Mouse (Mus musculus): ENCODE measurements around the gene Pink1.

DNA sequence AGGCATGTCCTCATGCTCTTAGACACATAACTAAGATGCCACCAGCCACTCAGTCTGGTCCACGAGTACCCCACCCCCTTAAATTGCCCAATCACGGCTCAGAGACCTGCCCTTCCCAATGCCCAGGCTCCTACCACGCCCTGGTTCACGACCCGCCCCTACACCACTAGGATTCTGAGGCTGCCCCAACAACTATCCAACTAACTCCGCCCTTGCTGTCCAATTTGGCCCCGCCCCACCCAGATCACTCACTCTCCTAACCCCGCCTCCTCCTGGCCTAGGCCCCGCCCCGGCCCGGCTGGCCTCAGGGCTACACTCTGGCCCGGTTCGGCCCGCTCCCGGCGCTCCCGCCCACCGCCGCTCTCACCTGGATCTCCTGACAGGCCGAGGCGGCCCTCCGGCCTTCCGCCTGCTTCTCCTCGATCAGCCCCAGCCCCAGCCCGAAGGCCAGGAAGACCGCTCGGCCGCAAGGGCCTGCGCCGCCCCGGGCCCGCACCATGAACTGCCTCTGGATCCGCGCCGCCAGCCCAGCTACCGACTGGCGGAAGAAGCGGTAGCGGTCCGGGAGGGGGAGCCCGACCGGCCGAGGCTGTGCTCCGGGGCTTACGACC lies 536 bp downstream of the Pink1 start:
- TF ChIP-seq CTCF (IDR thresholded peaks at IDR 0.05; ENCODE audit: control insufficient read depth, insufficient read depth, insufficient replicate concordance, low read depth, low read length) (0 out of 2 replicates have a peak, but pooled peaks have one; percentile 1), POLR2A (IDR thresholded peaks at IDR 0.05; ENCODE audit: control insufficient read depth, low read depth, low read length) (peak; percentile 32; the same call in 1 of the 2 replicates)

All from testis, adult 2 months (tissue).